Comparison of ENCODE assay signal across 9 mouse cellular contexts in the genomic region with DNA sequence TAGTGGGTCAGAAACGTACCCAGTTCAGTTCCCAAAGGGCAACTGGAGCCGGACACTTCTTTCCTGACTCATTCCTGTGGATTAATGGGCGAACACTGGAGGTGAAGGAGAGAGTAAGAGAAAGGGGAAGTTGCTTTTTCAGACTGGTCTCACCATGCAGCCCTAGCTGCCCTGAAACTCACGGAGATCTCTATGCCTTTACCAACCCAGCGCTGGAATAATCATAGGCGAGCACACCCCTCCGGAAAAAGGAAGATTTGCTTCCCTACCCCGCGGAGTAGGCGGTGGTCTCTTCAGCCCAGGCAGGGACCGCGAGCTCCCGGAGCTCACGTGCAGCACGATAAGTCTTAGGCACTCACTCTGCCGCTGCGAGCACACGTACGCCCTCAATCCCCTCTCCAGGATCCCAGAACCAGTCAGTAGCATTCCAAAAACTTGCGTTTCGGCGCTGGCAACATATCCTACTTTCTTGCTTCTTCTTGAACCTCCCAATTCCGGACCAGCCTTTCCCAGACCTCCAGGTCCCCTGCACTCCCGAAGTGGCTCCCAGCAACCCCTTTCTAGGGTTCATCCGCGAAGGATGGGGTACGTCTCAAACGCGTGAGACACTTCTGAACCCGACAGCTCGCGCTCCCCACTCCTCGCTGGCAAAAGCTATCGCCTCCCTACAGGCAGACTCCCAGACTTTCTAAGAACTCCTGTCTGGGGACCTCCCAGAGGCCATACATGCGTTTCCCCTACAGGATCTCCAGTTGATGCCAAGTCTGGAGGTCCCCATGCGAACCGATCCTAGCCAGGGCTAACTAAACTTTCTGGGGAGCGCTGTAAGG. TPM values are rescaled to one million over a fixed set of nuclear protein-coding genes. Genes with fewer than 3 reads are reported as not detected.
DNase-seq lines count a peak whose midpoint lies in the region; ATAC-seq and TF ChIP-seq lines count a peak whose summit lies in the region.
"Had no signal": no experiment of that assay in that cellular context is flagged by ENCODE, and none has a peak within 500 bp of the region (broad histone marks: within the 10 kb centered on the region; RNA-seq: fewer than 3 reads in every experiment).

No protein-coding gene starts in this region.

- under 1% methylated on average over 38 of the region's 38 CpGs for WGBS in forebrain, embryonic 12.5 days
- under 1% methylated on average over 38 of the region's 38 CpGs for WGBS in intestine, postnatal 0 days

- intact Hi-C loops in gastrocnemius, postnatal 14 days (cut with DNase I; ENCODE audit: low total_unique reads) = no loop called here

- H3K36me3 ChIP-seq in forebrain, embryonic 12.5 days (replicated peaks) = no peaks in the 10 kb centered on the region
- H3K36me3 ChIP-seq in intestine, postnatal 0 days (ENCODE audit: control insufficient read depth, insufficient read depth) = no peaks in the 10 kb centered on the region
- H3K36me3 ChIP-seq: G1E had no signal

- POLR2A ChIA-PET in Patski (lab: Charles Lee) = interaction anchor here (0.8 to 1.7 kb wide), 2 partner anchors 22 to 31 kb away, joined by 3 to 5 read pairs; no protein-coding TSS in a partner anchor

- peaks cover 13% of the 10 kb centered on the region for H3K4me1 ChIP-seq in forebrain, embryonic 12.5 days
- peaks cover 3% of the 10 kb centered on the region; the same call in 1 of the 2 replicates for H3K4me1 ChIP-seq in intestine, postnatal 0 days (replicated peaks; ENCODE audit: control insufficient read depth, insufficient read depth, low read length)

- peak; percentile 44 for ATAC-seq in Patski
- ATAC-seq in forebrain, embryonic 12.5 days (ENCODE audit: low FRiP score) = peak; percentile 43
- peak; percentile 22; the same call in 1 of the 2 replicates for ATAC-seq in intestine, postnatal 0 days
- peak; percentile 50 for ATAC-seq in megakaryocyte-erythroid progenitor cell, adult 5-6 weeks (replicated peaks; ENCODE audit: low FRiP score, low TSS enrichment, poor library complexity, severe bottlenecking)

- peak; percentile 6 for DNase-seq in gastrocnemius, postnatal 14 days
- DNase-seq in gastrocnemius, adult 8-10 months (ENCODE audit: low spot score in 2 of 2) = no peak
- no peak for DNase-seq in Patski (ENCODE audit: low read depth, low spot score)
- DNase-seq in yolk sac, embryonic 10.5 days (ENCODE audit: low spot score) = peak; percentile 69
- DNase-seq in natural killer cell, adult 2 months (ENCODE audit: low spot score in 2 of 2) = no peak

- H3K9me3 ChIP-seq in forebrain, embryonic 12.5 days = no peaks in the 10 kb centered on the region
- H3K9me3 ChIP-seq in intestine, postnatal 0 days (ENCODE audit: control insufficient read depth) = no peaks in the 10 kb centered on the region
- H3K9me3 ChIP-seq: G1E had no signal

- H3K27me3 ChIP-seq in Patski = no peaks in the 10 kb centered on the region
- H3K27me3 ChIP-seq in forebrain, embryonic 12.5 days = 0 out of 2 replicates have a peak, but pooled peaks cover 11% of the 10 kb centered on the region
- H3K27me3 ChIP-seq in intestine, postnatal 0 days (replicated peaks; ENCODE audit: control insufficient read depth, insufficient read depth, low read length) = peaks cover 7% of the 10 kb centered on the region; the same call in 1 of the 2 replicates

- H3K27ac ChIP-seq in forebrain, embryonic 12.5 days = no peak overlapping the region
- no peak overlapping the region for H3K27ac ChIP-seq in intestine, postnatal 0 days (ENCODE audit: low read depth, low read length)

- peak overlapping the region; percentile 68 for H3K9ac ChIP-seq in forebrain, embryonic 12.5 days
- peak overlapping the region; percentile 51 for H3K9ac ChIP-seq in intestine, postnatal 0 days (ENCODE audit: low read depth, low read length)

- peak overlapping the region; percentile 65 for H3K4me3 ChIP-seq in forebrain, embryonic 12.5 days (replicated peaks)
- peak overlapping the region; percentile 56 for H3K4me3 ChIP-seq in intestine, postnatal 0 days (ENCODE audit: low read depth, low read length)

- in situ Hi-C loops in Patski (cut with MboI; ENCODE audit: low pct_unique_long_range_greater_than_20kb) = no loop called here

- CTCF ChIA-PET in Patski (lab: Charles Lee) = no interaction called here

- TF ChIP-seq CTCF in Patski (IDR thresholded peaks at IDR 0.05) = no peak
- TF ChIP-seq CTCF in intestine, postnatal 0 days (IDR thresholded peaks at IDR 0.05; ENCODE audit: low read depth) = no peak

- peak overlapping the region; percentile 95 for H3K4me2 ChIP-seq in forebrain, embryonic 12.5 days
- peak overlapping the region; percentile 93 for H3K4me2 ChIP-seq in intestine, postnatal 0 days (replicated peaks; ENCODE audit: low read depth)

RNA-seq across cellular contexts. Expression of gene Tet1, which starts 22.6 kb away (rescaled TPM):
- 10 to 100 TPM in 1 of 2 experiments, 1 to 10 TPM in 1; 7.4 to 11.4 TPM for total RNA-seq in gastrocnemius, postnatal 14 days (2021)
- 1 to 10 TPM; 1.6 to 3.1 (median 1.7) TPM for total RNA-seq in gastrocnemius, adult 8-10 months (2022)
- polyA plus RNA-seq in Patski (2021) = 1.5 TPM
- 36.5 and 39.2 TPM in 2 replicates for polyA plus RNA-seq in forebrain, embryonic 12.5 days (2016; fragmentation: Nextera tagmentation; extraction: Ambion mirVana)
- polyA plus RNA-seq in intestine, postnatal 0 days (2015; fragmentation: Nextera tagmentation; extraction: Ambion mirVana) = 3.0 and 5.2 TPM in 2 replicates
- 15.2 and 15.8 TPM in 2 replicates for total RNA-seq in megakaryocyte-erythroid progenitor cell, adult 5-6 weeks (2014; fragmentation: Nextera tagmentation)
- 5.0 and 11.6 TPM in 2 replicates for total RNA-seq in megakaryocyte-erythroid progenitor cell, adult 5-6 weeks (2017)
- polyA plus RNA-seq: G1E had no signal

RNA-seq across cellular contexts. Expression of gene Slc25a16, which starts 34.2 kb away (rescaled TPM):
- 10 to 100 TPM; 18.5 to 19.8 TPM for total RNA-seq in gastrocnemius, postnatal 14 days (2021)
- 10 to 100 TPM; 18.1 to 24.1 (median 22.0) TPM for total RNA-seq in gastrocnemius, adult 8-10 months (2022)
- polyA plus RNA-seq in Patski (2021) = 27.4 TPM
- polyA plus RNA-seq in forebrain, embryonic 12.5 days (2016; fragmentation: Nextera tagmentation; extraction: Ambion mirVana) = 13.0 and 13.1 TPM in 2 replicates
- 14.6 and 16.3 TPM in 2 replicates for polyA plus RNA-seq in intestine, postnatal 0 days (2015; fragmentation: Nextera tagmentation; extraction: Ambion mirVana)
- total RNA-seq in megakaryocyte-erythroid progenitor cell, adult 5-6 weeks (2014; fragmentation: Nextera tagmentation) = 15.4 and 20.4 TPM in 2 replicates
- total RNA-seq in megakaryocyte-erythroid progenitor cell, adult 5-6 weeks (2017) = 22.1 and 25.7 TPM in 2 replicates

Comparison
In these comparisons a context has a peak if more than half of its experiments do, and no peak if none do; other contexts are left out.
1. DNase-seq: peak in gastrocnemius, postnatal 14 days (single experiment) and yolk sac, embryonic 10.5 days (single experiment); none in gastrocnemius, adult 8-10 months (0 of 2), Patski (single experiment) and natural killer cell, adult 2 months (0 of 2).
2. Peak in every context shown above with its lines, with median percentiles within 50 percentile points of each other: ATAC-seq.